In the genomic region with DNA sequence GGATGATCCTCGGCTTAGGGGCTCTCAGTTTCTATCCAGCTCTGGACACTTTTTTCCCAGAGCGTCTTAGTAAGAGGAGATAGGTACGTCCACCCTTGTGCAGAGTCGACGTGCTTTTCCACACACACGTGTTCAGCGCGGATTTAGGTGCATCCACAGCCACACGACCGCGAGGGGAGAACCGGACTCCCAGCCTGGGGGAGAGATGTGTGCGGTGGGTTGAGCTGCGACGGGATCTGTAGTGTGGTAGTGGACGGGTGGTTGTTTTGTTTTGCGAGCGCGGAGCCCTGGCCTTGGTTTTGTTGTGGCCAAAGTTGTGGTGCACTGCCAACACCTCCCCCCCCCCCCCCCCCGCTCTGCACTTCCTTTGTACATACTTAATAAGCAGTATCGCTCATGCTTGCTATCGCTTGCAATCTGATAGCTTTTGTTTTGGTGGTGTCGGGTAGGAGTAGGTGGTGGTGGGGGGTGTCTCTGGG, we compare ENCODE assay signal across 8 mouse cellular contexts. TPM values are rescaled to one million over a fixed set of nuclear protein-coding genes. Genes with fewer than 3 reads are reported as not detected.
A peak's percentile ranks its signal among the peaks of the same experiment; 100 is the strongest.
DNase-seq lines count a peak whose midpoint lies in the region; ATAC-seq and TF ChIP-seq lines count a peak whose summit lies in the region.

No protein-coding gene starts in this region.

- H3K27me3 ChIP-seq in cerebellum, adult 2 months (ENCODE audit: control insufficient read depth, insufficient read depth, low read length) = no peaks in the 10 kb centered on the region; the same call in 1 of the 2 replicates
- H3K27me3 ChIP-seq in ES-Bruce4 (ENCODE audit: control insufficient read depth, insufficient read depth, low read length, poor library complexity, severe bottlenecking) = no peaks in the 10 kb centered on the region; the same call in none of the 2 replicates
- H3K27me3 ChIP-seq in forebrain, embryonic 13.5 days = no peaks in the 10 kb centered on the region
- H3K27me3 ChIP-seq in kidney, embryonic 14.5 days (ENCODE audit: control insufficient read depth, insufficient read depth, low read length) = no peaks in the 10 kb centered on the region

- H3K4me3 ChIP-seq in cerebellum, adult 2 months (replicated peaks; ENCODE audit: insufficient read depth, low read depth, low read length) = peak overlapping the region; percentile 100
- H3K4me3 ChIP-seq in ES-Bruce4 (ENCODE audit: low read depth, low read length) = peak overlapping the region; percentile 98
- H3K4me3 ChIP-seq in forebrain, embryonic 13.5 days = peak overlapping the region; percentile 88
- H3K4me3 ChIP-seq in kidney, embryonic 14.5 days (ENCODE audit: low read length) = peak overlapping the region; percentile 77

- H3K4me1 ChIP-seq in cerebellum, adult 2 months (ENCODE audit: control insufficient read depth, insufficient read depth, low read length) = peaks cover 6% of the 10 kb centered on the region; the same call in 1 of the 2 replicates
- H3K4me1 ChIP-seq in ES-Bruce4 (ENCODE audit: control insufficient read depth, insufficient read depth, low read length) = peaks cover 5% of the 10 kb centered on the region
- H3K4me1 ChIP-seq in forebrain, embryonic 13.5 days = peaks cover 47% of the 10 kb centered on the region
- H3K4me1 ChIP-seq in kidney, embryonic 14.5 days (ENCODE audit: control insufficient read depth, insufficient read depth, low read length) = peaks cover 22% of the 10 kb centered on the region

- under 1% methylated on average over 23 of the region's 23 CpGs for WGBS in cerebellum, adult 2 months
- WGBS in forebrain, embryonic 13.5 days = under 1% methylated on average over 22 of the region's 23 CpGs
- WGBS in kidney, embryonic 14.5 days = under 1% methylated on average over 22 of the region's 23 CpGs

- TF ChIP-seq EP300 in ES-Bruce4 (IDR thresholded peaks at IDR 0.05; ENCODE audit: insufficient read depth, low read depth, low read length) = no peak

- H3K36me3 ChIP-seq in ES-Bruce4 (ENCODE audit: control insufficient read depth, insufficient read depth, low read length, poor library complexity, severe bottlenecking) = no peaks in the 10 kb centered on the region
- H3K36me3 ChIP-seq in forebrain, embryonic 13.5 days (ENCODE audit: poor library complexity, severe bottlenecking) = no peaks in the 10 kb centered on the region
- no peaks in the 10 kb centered on the region for H3K36me3 ChIP-seq in kidney, embryonic 14.5 days (ENCODE audit: control insufficient read depth, insufficient read depth, low read length)

- DNase-seq in cerebellum, adult 2 months = peak in 1 of 2 experiments; percentile 40
- DNase-seq in cerebellum, adult 8-10 months = no peak
- peak; percentile 27 to 46 for DNase-seq in lung, postnatal 4 days
- no peak for DNase-seq in right cerebral cortex, adult 2 months (ENCODE audit: low spot score in 2 of 2)

- ATAC-seq in forebrain, embryonic 13.5 days = no peak
- ATAC-seq in kidney, embryonic 14.5 days (ENCODE audit: low FRiP score, low TSS enrichment) = no peak
- ATAC-seq in granulocyte monocyte progenitor cell, adult 5-6 weeks (replicated peaks; ENCODE audit: poor library complexity, severe bottlenecking) = no peak

- H3K9ac ChIP-seq in ES-Bruce4 (ENCODE audit: low read depth, poor library complexity, severe bottlenecking) = 0 out of 2 replicates have a peak overlapping the region, but pooled peaks have one; percentile 98
- H3K9ac ChIP-seq in forebrain, embryonic 13.5 days = peak overlapping the region; percentile 96
- H3K9ac ChIP-seq in kidney, embryonic 14.5 days (ENCODE audit: low read depth, low read length) = peak overlapping the region; percentile 97

- TF ChIP-seq POLR2A in cerebellum, adult 2 months (IDR thresholded peaks at IDR 0.05; ENCODE audit: borderline replicate concordance, insufficient read depth, low read length) = no peak
- TF ChIP-seq POLR2A in ES-Bruce4 (IDR thresholded peaks at IDR 0.05; ENCODE audit: insufficient read depth, low read length) = no peak

- H3K27ac ChIP-seq in cerebellum, adult 2 months (ENCODE audit: insufficient read depth, low read length) = no peak overlapping the region
- H3K27ac ChIP-seq in ES-Bruce4 (ENCODE audit: insufficient read depth, low read length) = no peak overlapping the region
- no peak overlapping the region for H3K27ac ChIP-seq in forebrain, embryonic 13.5 days
- H3K27ac ChIP-seq in kidney, embryonic 14.5 days (ENCODE audit: low read depth, low read length) = peak overlapping the region; percentile 18; the same call in 1 of the 2 replicates

- H3K9me3 ChIP-seq in ES-Bruce4 (replicated peaks; ENCODE audit: control insufficient read depth, insufficient read depth, low read length, poor library complexity, severe bottlenecking) = no peaks in the 10 kb centered on the region
- no peaks in the 10 kb centered on the region for H3K9me3 ChIP-seq in forebrain, embryonic 13.5 days (replicated peaks)
- H3K9me3 ChIP-seq in kidney, embryonic 14.5 days (ENCODE audit: control insufficient read depth, low read length) = no peaks in the 10 kb centered on the region

- H3K4me2 ChIP-seq in forebrain, embryonic 13.5 days = peak overlapping the region; percentile 96
- peak overlapping the region; percentile 85 for H3K4me2 ChIP-seq in kidney, embryonic 14.5 days (replicated peaks; ENCODE audit: low read depth, low read length)

- no peak for TF ChIP-seq CTCF in cerebellum, adult 2 months (IDR thresholded peaks at IDR 0.05; ENCODE audit: borderline replicate concordance, insufficient read depth, low read depth, low read length)
- TF ChIP-seq CTCF in ES-Bruce4 (IDR thresholded peaks at IDR 0.05; ENCODE audit: low read depth, low read length) = no peak

RNA-seq across cellular contexts. Expression of gene Igf1r, which starts 1.2 kb away (rescaled TPM):
- polyA plus RNA-seq in cerebellum, adult 2 months (2012; rRNA removed) = 20.5 and 21.9 TPM in 2 replicates
- polyA plus RNA-seq in ES-Bruce4 (2011; ENCODE audit: insufficient read depth, insufficient read length, low read depth, missing spikeins) = 58.4 and 62.0 TPM in 2 replicates
- polyA plus RNA-seq in forebrain, embryonic 13.5 days (2015; fragmentation: Nextera tagmentation; extraction: Ambion mirVana) = 24.8 and 25.2 TPM in 2 replicates
- polyA plus RNA-seq in kidney, embryonic 14.5 days (2014; fragmentation: Nextera tagmentation; extraction: Ambion mirVana) = 29.7 and 31.6 TPM in 2 replicates
- 59.2 and 59.7 TPM in 2 replicates for total RNA-seq in granulocyte monocyte progenitor cell, adult 5-6 weeks (2014; fragmentation: Nextera tagmentation)
- 27.9 and 29.4 TPM in 2 replicates for total RNA-seq in granulocyte monocyte progenitor cell, adult 5-6 weeks (2017)

Comparison
In these comparisons a context has a peak if more than half of its experiments do, and no peak if none do; other contexts are left out.
1. DNase-seq: peak in lung, postnatal 4 days (2 of 2); none in cerebellum, adult 8-10 months (single experiment) and right cerebral cortex, adult 2 months (0 of 2).
2. Peak in every context shown above with its lines, with median percentiles within 50 percentile points of each other: H3K4me3 ChIP-seq and H3K9ac ChIP-seq.